Mouse (Mus musculus): Measurements from ENCODE around the gene Ppil4. TPM values are rescaled to one million over a fixed set of nuclear protein-coding genes. Genes with fewer than 3 reads are reported as not detected.

Gene Ppil4
- polyA plus RNA-seq, 1 experiment from 2014 or later: 47.1 TPM

GRCm38 (mm10) chr10:7870571-7871315, 78.1 kb downstream of the Ppil4 start:
- Histone ChIP-seq H3K4me2 (replicated peaks; ENCODE audit: low read depth, low read length) (no peak overlapping the region), H3K4me1 (replicated peaks; ENCODE audit: control insufficient read depth, insufficient read depth, low read length) (no peaks in the 10 kb centered on the region), H3K27ac (ENCODE audit: low read depth, low read length) (no peak overlapping the region), H3K27me3 (ENCODE audit: control insufficient read depth, insufficient read depth, low read length) (peaks cover 7% of the 10 kb centered on the region), H3K36me3 (ENCODE audit: control insufficient read depth, insufficient read depth, low read length) (no peaks in the 10 kb centered on the region), H3K9ac (ENCODE audit: low read depth, low read length) (no peak overlapping the region), H3K9me3 (ENCODE audit: control insufficient read depth, low read length) (no peaks in the 10 kb centered on the region), H3K4me3 (ENCODE audit: low read depth, low read length) (no peak overlapping the region)
- 67% methylated on average over 11 of the region's 11 CpGs for WGBS
- ATAC-seq (ENCODE audit: low FRiP score): no peak
- DNase-seq (ENCODE audit: low spot score): peak; percentile 63

DNA sequence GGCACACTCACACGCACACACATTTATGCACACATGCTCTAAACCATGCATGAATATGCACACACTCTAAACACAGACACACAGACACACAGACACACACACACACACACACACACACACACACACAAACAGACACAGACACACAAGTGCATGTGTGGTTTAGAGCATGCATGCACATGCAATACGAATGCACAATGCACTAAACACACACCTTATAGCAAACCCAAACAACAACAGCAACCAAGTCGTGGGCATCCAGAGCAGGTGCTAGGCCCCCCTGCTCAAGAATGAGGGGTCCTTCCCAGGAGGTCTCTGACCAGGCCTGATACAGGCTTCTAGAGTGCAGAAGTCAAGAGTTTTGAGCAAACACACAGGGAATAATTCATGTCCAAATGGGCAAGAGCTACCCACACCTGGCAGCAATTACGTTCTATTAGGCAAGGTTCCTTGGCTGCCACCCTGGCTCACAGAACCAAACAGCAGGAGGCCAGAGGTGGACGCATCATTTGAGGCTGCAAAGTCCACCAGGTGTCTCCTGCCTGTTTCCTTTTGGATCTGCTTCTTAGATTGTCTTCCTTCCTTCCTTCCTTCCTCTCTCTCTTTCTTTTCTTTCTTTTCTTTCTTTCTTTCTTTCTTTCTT, 78.8 kb downstream of the Ppil4 start:
- WGBS: 84% methylated on average over 5 of the region's 5 CpGs

More for the DNA sequence above, 78.8 kb downstream of the Ppil4 start:
- H3K27me3 ChIP-seq (ENCODE audit: control insufficient read depth, insufficient read depth, low read length): peaks cover 7% of the 10 kb centered on the region
- H3K36me3 ChIP-seq (ENCODE audit: control insufficient read depth, insufficient read depth, low read length): no peaks in the 10 kb centered on the region
- no peak overlapping the region for H3K4me3 ChIP-seq (ENCODE audit: low read depth, low read length)
- H3K4me2 ChIP-seq (replicated peaks; ENCODE audit: low read depth, low read length): no peak overlapping the region
- H3K9ac ChIP-seq (ENCODE audit: low read depth, low read length): no peak overlapping the region
- ATAC-seq (ENCODE audit: low FRiP score): no peak
- no peak for DNase-seq (ENCODE audit: low spot score)
- H3K4me1 ChIP-seq (replicated peaks; ENCODE audit: control insufficient read depth, insufficient read depth, low read length): no peaks in the 10 kb centered on the region
- H3K27ac ChIP-seq (ENCODE audit: low read depth, low read length): no peak overlapping the region
- H3K9me3 ChIP-seq (ENCODE audit: control insufficient read depth, low read length): no peaks in the 10 kb centered on the region

Other genes with a start within 250 kb of the Ppil4 start
- gene Lrp11, start 203.1 kb upstream of the Ppil4 start, polyA plus RNA-seq (2014; fragmentation: Nextera tagmentation; extraction: Ambion mirVana): 9.3 and 9.4 TPM in 2 replicates
- 62.3 and 68.1 TPM in 2 replicates for gene Nup43, start 125.4 kb upstream of the Ppil4 start, polyA plus RNA-seq (2014; fragmentation: Nextera tagmentation; extraction: Ambion mirVana)
- gene Pcmt1, start 111.8 kb upstream of the Ppil4 start, polyA plus RNA-seq (2014; fragmentation: Nextera tagmentation; extraction: Ambion mirVana): 145 and 146 TPM in 2 replicates
- 15.5 and 16.1 TPM in 2 replicates for gene Lats1, start 111.7 kb upstream of the Ppil4 start, polyA plus RNA-seq (2014; fragmentation: Nextera tagmentation; extraction: Ambion mirVana)
- gene Katna1, start 66.9 kb upstream of the Ppil4 start, polyA plus RNA-seq (2014; fragmentation: Nextera tagmentation; extraction: Ambion mirVana): 66.5 and 68.7 TPM in 2 replicates
- gene Ginm1, start 67 bp upstream of the Ppil4 start, polyA plus RNA-seq (2014; fragmentation: Nextera tagmentation; extraction: Ambion mirVana): 53.1 and 57.1 TPM in 2 replicates
- 0.05 and 0.06 TPM in 2 replicates for gene Zc3h12d, start 39.6 kb downstream of the Ppil4 start, polyA plus RNA-seq (2014; fragmentation: Nextera tagmentation; extraction: Ambion mirVana)
- 25.9 and 29.6 TPM in 2 replicates for gene Tab2, start 163.3 kb downstream of the Ppil4 start, polyA plus RNA-seq (2014; fragmentation: Nextera tagmentation; extraction: Ambion mirVana)